Mouse (Mus musculus): ENCODE results near the gene Fam107a.

GRCm38 (mm10) chr14:8335947-8336346 is 18.1 kb upstream of the Fam107a start:
- no peak for TF ChIP-seq CTCF (IDR thresholded peaks at IDR 0.05; ENCODE audit: low read depth)
- TF ChIP-seq EP300 (IDR thresholded peaks at IDR 0.05; ENCODE audit: low read depth): no peak

Measured in liver, postnatal 0 days (tissue).